Mouse (Mus musculus) hindbrain, embryonic 11.5 days (tissue): Measurements from ENCODE around the gene Zfhx3. TPM values are rescaled to one million over a fixed set of nuclear protein-coding genes. Genes with fewer than 3 reads are reported as not detected.
A peak's percentile ranks its signal among the peaks of the same experiment; 100 is the strongest.

Source experiments
- ATAC-seq: fragments of 200-750 bp; cut with Nextera tagmentation; 2 replicates; pipeline ENCODE4 v1.8.0; 2017; ENCODE audit warnings: mild to moderate bottlenecking, moderate TSS enrichment, moderate library complexity; ENCODE audit not compliant: low FRiP score
- DNase-seq: peaks from one replicate; pipeline ENCODE4 v3.0.0-alpha.2; 2015; ENCODE audit warnings: low spot score
- H3K27ac ChIP-seq: fragments of 300-500 bp; sonication (generic); 2 replicates; pipeline ENCODE4 v1.5.1; 2014; ENCODE audit warnings: mild to moderate bottlenecking, low read depth, low read length
- H3K27me3 ChIP-seq: fragments of 300-500 bp; sonication (generic); 2 replicates; pipeline ENCODE4 v1.6.1; 2014; ENCODE audit warnings: mild to moderate bottlenecking, low read length, moderate library complexity, mixed read lengths; ENCODE audit not compliant: control insufficient read depth, insufficient read depth
- H3K36me3 ChIP-seq: fragments of 300-500 bp; sonication (generic); 2 replicates; pipeline ENCODE4 v1.6.1; 2014; ENCODE audit warnings: mild to moderate bottlenecking, low read length, moderate library complexity, mixed read lengths; ENCODE audit not compliant: control insufficient read depth, insufficient read depth
- H3K4me1 ChIP-seq: fragments of 300-500 bp; sonication (generic); replicated peaks from 2 replicates; pipeline ENCODE4 v1.6.1; 2014; ENCODE audit warnings: low read length, mixed read lengths; ENCODE audit not compliant: control insufficient read depth, insufficient read depth
- H3K4me2 ChIP-seq: fragments of 300-500 bp; sonication (generic); replicated peaks from 2 replicates; pipeline ENCODE4 v1.6.1; 2014; ENCODE audit warnings: mild to moderate bottlenecking, low read depth, low read length
- H3K4me3 ChIP-seq: fragments of 300-500 bp; sonication (generic); 2 replicates; pipeline ENCODE4 v1.5.1; 2014; ENCODE audit warnings: low read depth, low read length
- H3K9ac ChIP-seq: fragments of 300-500 bp; sonication (generic); 2 replicates; pipeline ENCODE4 v1.6.1; 2014; ENCODE audit warnings: low read depth, low read length
- H3K9me3 ChIP-seq: fragments of 300-500 bp; sonication (generic); 2 replicates; pipeline ENCODE4 v1.6.1; 2016; ENCODE audit warnings: low read length; ENCODE audit not compliant: control insufficient read depth
- WGBS: fragments of 180-500 bp; shearing (Covaris S2); extraction: QIAGEN DNeasy Blood & Tissue Kit; methylation state at CpG from one replicate; pipeline ENCODE4 v1.1.7; 2014; 5-methylcytosine and 5-hydroxymethylcytosine counted together
- polyA plus RNA-seq: library from polyadenylated mRNA; unstranded; fragments of >200 nt; fragmentation: Nextera tagmentation; extraction: Ambion mirVana; gene quantifications from 2 replicates; pipeline ENCODE4 v1.2.1, GENCODE M21; 2014

Gene Zfhx3
- polyA plus RNA-seq, 1 experiment from 2014 or later, result 47.1 TPM

DNA sequence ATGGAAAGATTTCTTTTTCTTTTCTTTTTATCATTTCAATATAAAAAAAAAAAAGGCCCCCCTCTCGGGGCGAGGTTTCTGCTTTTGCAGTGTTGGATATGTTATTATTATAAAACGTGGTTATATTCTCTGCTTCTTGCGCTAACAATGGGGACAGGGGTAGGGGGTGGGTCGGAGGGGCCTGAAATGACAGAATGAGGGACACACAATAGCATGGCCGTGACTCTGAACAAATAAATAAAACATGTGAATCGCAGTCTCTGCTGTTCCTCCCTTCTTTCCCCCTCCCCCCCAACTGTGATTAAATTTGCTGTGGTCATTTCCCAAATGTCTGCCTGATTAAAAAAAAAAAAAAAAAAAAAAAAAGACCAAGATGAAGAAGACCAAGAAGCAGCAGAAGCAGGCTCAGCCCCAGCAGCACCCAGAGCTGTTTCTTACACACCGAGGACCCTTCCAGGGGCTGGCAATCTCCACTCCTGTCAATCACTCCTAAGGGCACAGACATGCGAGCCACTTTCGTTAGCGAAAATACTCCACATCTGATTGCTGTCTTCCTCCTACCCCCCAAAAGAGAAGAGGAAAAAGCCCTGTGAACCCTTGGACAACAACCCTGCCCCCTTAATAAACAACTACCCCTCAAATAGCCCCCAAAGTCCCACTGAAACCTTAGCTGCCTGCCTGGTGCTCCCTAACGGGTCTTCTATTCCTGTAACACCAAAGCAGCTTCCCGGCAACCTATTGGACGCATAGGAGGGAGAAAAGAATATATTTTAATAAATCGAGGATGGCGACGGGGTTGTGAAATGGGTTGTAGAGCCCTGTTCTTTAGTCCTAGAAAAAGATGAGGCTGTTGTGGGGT is 302.4 kb downstream of the Zfhx3 start:
- Histone ChIP-seq H3K9ac (peak overlapping the region; percentile 51; the same call in 1 of the 2 replicates), H3K9me3 (no peaks in the 10 kb centered on the region), H3K4me1 (peaks cover 6% of the 10 kb centered on the region), H3K27ac (peak overlapping the region; percentile 91), H3K36me3 (no peaks in the 10 kb centered on the region), H3K4me2 (peak overlapping the region; percentile 44), H3K27me3 (no peaks in the 10 kb centered on the region), H3K4me3 (peak overlapping the region; percentile 14; the same call in 1 of the 2 replicates)
- ATAC-seq (peak; percentile 78; the same call in 1 of the 2 replicates), DNase-seq (peak; percentile 61)
- 17% methylated on average over 17 of the region's 17 CpGs for WGBS

DNA sequence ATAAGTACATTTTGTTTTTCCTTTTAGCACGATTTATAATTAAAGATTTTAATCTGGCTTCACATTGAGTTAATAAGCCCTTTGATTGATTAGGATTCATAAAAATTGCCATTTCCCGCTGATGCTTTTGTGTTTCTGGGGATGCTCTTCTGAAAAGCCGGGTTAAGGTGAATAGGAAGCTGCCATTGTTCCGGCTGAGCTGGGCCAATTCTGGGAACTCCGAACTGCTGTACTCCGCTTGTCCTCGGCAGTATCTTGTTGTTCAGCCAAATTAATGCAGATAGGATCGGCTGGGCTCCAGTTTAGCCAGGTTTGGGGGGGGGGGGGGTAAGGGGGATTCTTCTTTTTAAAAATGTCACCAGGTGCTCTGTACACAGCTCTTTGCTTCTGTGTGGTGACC is 303.1 kb downstream of the Zfhx3 start:
- Histone ChIP-seq H3K4me3 (no peak overlapping the region), H3K9me3 (no peaks in the 10 kb centered on the region), H3K27ac (peak overlapping the region; percentile 91), H3K27me3 (no peaks in the 10 kb centered on the region), H3K4me1 (peaks cover 6% of the 10 kb centered on the region), H3K4me2 (peak overlapping the region; percentile 9; the same call in 1 of the 2 replicates), H3K36me3 (no peaks in the 10 kb centered on the region), H3K9ac (peak overlapping the region; percentile 0; the same call in 1 of the 2 replicates)
- peak; percentile 42 for DNase-seq
- ATAC-seq, result no peak
- 22% methylated on average over 8 of the region's 8 CpGs for WGBS

DNA sequence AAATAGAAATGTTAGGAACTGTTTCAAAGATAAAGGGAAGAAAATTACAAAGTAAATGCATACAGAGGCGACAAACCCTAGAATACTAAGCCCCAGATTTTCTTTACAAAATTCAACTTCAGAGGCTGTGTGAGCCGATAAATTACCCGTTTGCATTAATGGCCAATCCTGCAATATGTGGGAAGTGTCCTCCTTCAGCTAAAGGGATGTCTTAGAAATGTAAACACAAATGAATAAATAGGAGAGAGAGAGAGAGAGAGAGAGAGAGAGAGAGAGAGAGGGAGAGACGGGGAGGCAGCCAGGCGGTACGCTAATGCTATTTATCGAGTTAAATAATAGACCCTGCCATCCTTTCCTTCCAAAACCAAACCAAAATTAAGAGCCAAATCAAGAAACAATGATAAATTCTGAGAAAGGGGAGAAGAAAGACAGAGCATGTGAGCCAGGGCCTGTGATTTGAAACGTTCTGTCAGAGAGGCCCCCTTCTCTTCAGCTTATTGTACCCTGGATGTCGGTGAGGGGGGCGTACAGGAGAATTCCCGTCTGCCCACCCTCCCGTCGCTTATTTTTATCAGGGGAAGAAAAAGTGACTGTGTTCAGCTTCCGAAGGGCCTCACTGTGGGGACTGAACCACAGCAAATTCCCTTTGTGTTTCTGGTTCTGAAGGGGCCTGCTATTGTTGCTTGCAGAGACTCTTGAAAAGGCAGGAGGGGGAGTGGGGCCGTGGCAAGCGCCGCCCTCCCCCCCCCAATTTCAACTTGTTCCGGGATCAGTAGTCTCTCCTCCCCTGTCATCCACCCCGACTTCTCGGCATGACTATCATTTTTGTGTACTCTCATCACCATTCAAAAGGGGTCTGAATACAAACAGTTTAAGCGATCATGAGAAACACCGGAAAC is 303.8 kb downstream of the Zfhx3 start:
- no peaks in the 10 kb centered on the region for H3K36me3 ChIP-seq
- peaks cover 6% of the 10 kb centered on the region for H3K4me1 ChIP-seq
- no peaks in the 10 kb centered on the region for H3K9me3 ChIP-seq
- DNase-seq (peak; percentile 46), ATAC-seq (peak; percentile 54; the same call in 1 of the 2 replicates)
- H3K27ac ChIP-seq, result peak overlapping the region; percentile 91
- H3K4me3 ChIP-seq, result no peak overlapping the region
- WGBS, result 26% methylated on average over 20 of the region's 22 CpGs
- no peaks in the 10 kb centered on the region for H3K27me3 ChIP-seq
- H3K4me2 ChIP-seq, result peak overlapping the region; percentile 25
- peak overlapping the region; percentile 42 for H3K9ac ChIP-seq

DNA sequence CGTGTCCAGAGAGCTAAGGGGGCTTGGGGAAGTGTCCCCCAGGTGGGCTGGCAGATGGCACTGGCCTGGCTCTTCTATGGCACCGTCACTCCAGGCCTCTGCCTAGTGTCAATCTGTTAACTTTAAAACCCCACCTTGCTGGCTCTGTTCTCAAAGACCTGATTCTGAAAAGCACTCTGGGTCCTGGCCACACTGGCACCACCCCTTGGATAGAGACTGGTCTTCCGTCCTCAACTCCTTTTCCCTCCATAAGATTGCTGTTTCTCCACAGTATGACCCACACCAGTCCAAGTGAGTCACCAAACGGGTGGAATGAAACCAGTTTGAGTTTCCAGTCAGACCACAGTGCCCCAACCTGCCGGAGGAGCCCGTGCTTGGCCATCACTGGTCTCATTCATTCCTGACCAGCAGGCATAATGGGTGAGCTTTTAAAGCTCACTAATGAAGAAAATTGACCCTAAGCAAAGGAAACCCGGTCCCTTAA is 304.5 kb downstream of the Zfhx3 start:
- Histone ChIP-seq H3K36me3 (no peaks in the 10 kb centered on the region), H3K4me2 (no peak overlapping the region; the same call in 1 of the 2 replicates), H3K27ac (peak overlapping the region; percentile 91), H3K9ac (no peak overlapping the region), H3K9me3 (no peaks in the 10 kb centered on the region), H3K4me1 (peaks cover 6% of the 10 kb centered on the region), H3K4me3 (no peak overlapping the region), H3K27me3 (no peaks in the 10 kb centered on the region)
- ATAC-seq, result peak; percentile 34
- peak; percentile 39 for DNase-seq
- 37% methylated on average over 7 of the region's 7 CpGs for WGBS

DNA sequence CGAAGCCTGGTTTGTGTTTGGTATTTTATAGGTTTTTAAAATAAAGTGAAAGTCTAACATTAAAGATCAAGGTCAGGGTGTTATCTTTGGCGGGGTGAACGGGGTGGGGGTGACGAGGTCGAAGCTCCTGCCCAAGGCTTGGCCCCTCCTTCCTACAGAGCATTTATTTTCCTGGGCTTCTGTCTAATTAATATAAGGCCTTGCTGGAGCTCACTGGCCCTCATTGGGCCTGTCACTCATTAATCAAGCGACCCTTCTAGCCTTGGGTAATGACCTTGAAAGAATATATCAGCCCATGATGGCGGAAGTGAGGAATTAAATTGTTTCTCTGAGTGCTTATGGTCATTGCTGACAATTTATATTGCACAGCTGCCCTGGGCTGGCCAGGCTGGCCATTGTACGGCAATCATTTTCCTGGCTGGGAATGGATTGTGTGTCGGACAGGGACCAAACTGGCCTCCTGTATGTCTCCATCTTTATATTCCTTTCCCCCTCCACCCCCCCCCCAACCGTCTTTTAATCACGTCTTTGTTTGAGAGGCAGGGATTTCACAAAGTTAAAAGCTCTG is 322.2 kb downstream of the Zfhx3 start:
- 51% methylated on average over 11 of the region's 11 CpGs for WGBS
- Histone ChIP-seq H3K4me3 (no peak overlapping the region), H3K9me3 (no peaks in the 10 kb centered on the region), H3K36me3 (no peaks in the 10 kb centered on the region), H3K27me3 (no peaks in the 10 kb centered on the region), H3K27ac (peak overlapping the region; percentile 56), H3K4me1 (no peaks in the 10 kb centered on the region), H3K4me2 (no peak overlapping the region), H3K9ac (no peak overlapping the region)
- ATAC-seq, result peak; percentile 57
- peak; percentile 37 for DNase-seq

DNA sequence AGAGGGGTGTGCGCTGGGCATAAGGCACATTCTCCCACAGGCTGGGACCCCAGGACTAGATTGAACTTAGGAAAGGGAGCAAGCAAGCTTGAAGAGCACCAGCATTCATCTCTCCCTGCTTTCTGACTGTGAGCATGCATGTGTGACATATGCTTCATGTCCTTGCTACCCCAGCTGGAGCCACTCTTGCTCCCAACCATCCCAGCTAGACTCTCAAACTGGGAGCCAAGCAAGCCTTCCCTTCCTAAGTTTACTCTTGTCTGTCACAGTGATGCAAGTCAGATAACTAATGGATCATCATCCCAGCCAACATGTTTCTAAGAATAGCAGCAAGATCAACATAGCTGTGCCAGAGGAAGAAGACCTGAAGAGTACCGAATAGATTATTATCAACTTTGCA is 335.5 kb downstream of the Zfhx3 start:
- no peaks in the 10 kb centered on the region for H3K9me3 ChIP-seq
- no peak overlapping the region for H3K4me2 ChIP-seq
- WGBS, result 96% methylated on average over 2 of the region's 2 CpGs
- H3K36me3 ChIP-seq, result no peaks in the 10 kb centered on the region
- no peak for ATAC-seq
- no peak overlapping the region for H3K27ac ChIP-seq
- no peak for DNase-seq
- no peak overlapping the region for H3K4me3 ChIP-seq
- no peaks in the 10 kb centered on the region for H3K4me1 ChIP-seq
- H3K9ac ChIP-seq, result no peak overlapping the region
- H3K27me3 ChIP-seq, result no peaks in the 10 kb centered on the region

DNA sequence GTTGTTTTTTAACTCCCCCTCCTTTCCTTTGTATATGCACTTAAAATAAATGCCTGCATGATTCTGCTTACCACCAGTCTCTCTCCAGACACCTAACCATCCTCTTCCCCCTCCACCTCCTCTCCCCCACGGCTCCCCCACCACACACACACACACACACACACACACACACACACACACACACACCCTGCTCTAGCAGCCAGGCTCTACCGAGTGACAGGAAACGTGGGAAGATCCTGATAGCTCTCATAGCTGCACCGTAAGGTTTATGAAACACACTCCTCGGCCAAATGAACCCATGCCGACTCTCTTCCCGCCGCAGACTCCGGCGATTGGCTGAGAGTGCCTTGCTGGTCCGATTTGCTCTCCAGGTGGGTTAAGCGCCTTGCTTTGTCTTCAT is 339.5 kb downstream of the Zfhx3 start:
- ATAC-seq, result no peak

DNA sequence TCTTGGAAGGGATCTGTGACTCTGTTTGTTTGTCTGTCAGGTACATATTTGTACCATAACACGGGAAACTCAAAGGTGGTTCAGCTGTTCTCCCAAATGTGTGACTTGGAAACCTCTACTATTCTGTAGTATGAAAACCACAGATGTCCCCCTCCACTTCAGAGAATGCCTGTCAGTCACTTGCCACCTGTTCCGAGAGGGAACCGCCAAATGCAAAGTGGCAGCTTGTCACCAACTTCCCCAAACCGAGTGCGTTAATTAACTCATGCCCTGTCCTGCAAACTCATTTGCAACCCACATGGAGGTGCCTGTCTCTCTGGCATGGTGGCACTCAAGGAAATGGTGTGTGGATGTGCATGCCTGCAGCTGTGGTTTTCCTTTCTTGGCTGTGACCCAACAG is 343.7 kb downstream of the Zfhx3 start:
- no peaks in the 10 kb centered on the region for H3K9me3 ChIP-seq
- H3K9ac ChIP-seq, result no peak overlapping the region
- no peak for ATAC-seq
- no peaks in the 10 kb centered on the region for H3K4me1 ChIP-seq
- no peak for DNase-seq
- no peak overlapping the region for H3K27ac ChIP-seq
- H3K36me3 ChIP-seq, result no peaks in the 10 kb centered on the region
- H3K27me3 ChIP-seq, result no peaks in the 10 kb centered on the region
- no peak overlapping the region for H3K4me2 ChIP-seq
- H3K4me3 ChIP-seq, result no peak overlapping the region
- 71% methylated on average over 5 of the region's 5 CpGs for whole genome bisulfite sequencing

More for the DNA sequence above, 339.5 kb downstream of the Zfhx3 start:
- no peak for DNase-seq
- Histone ChIP-seq H3K9ac (no peak overlapping the region), H3K36me3 (no peaks in the 10 kb centered on the region), H3K9me3 (no peaks in the 10 kb centered on the region), H3K27me3 (no peaks in the 10 kb centered on the region), H3K4me2 (no peak overlapping the region), H3K27ac (no peak overlapping the region), H3K4me3 (no peak overlapping the region), H3K4me1 (no peaks in the 10 kb centered on the region)
- WGBS, result 77% methylated on average over 12 of the region's 12 CpGs
